Mouse (Mus musculus): ENCODE data around the gene Aprt.

Aprt gene

GRCm38 (mm10) chr8:122576648-122577022, at the start of gene Aprt:
TSS of gene Aprt (minus strand) at chr8:122576909.
- DNase-seq (ENCODE audit: low spot score in 2 of 2) = peak; percentile 87 to 95

- DNase-seq (ENCODE audit: low spot score in 2 of 2) = no peak
These were observed 49.1 kb upstream of the Aprt start for GRCm38 (mm10) chr8:122625811-122626210.

GRCm38 (mm10) chr8:122624653-122625052, 47.9 kb upstream of the Aprt start:
- DNase-seq (ENCODE audit: low spot score in 2 of 2) = no peak

- DNase-seq (ENCODE audit: low spot score in 2 of 2) = no peak
These were observed 47.3 kb upstream of the Aprt start for GRCm38 (mm10) chr8:122623844-122624642.

- DNase-seq (ENCODE audit: low spot score in 2 of 2) = no peak
These were observed 46.0 kb upstream of the Aprt start, which contains the start of gene Pabpn1l for GRCm38 (mm10) chr8:122622727-122623126. TSS of gene Pabpn1l (minus strand) at chr8:122622739.

GRCm38 (mm10) chr8:122620446-122620845, 43.7 kb upstream of the Aprt start:
- DNase-seq (ENCODE audit: low spot score in 2 of 2) = no peak

- DNase-seq (ENCODE audit: low spot score in 2 of 2) = no peak
These were observed 42.1 kb upstream of the Aprt start for GRCm38 (mm10) chr8:122618660-122619378.

- peak in 1 of 2 experiments; percentile 76 for DNase-seq (ENCODE audit: low spot score in 2 of 2)
These were observed 41.3 kb upstream of the Aprt start for GRCm38 (mm10) chr8:122617947-122618546.

- DNase-seq (ENCODE audit: low spot score in 2 of 2) = no peak
These were observed 39.6 kb upstream of the Aprt start for GRCm38 (mm10) chr8:122616181-122616905.

GRCm38 (mm10) chr8:122611295-122612133, 34.8 kb upstream of the Aprt start, which contains the start of the genes Galns and Trappc2l:
TSS of gene Galns (minus strand) at chr8:122611463.
TSS of gene Trappc2l (plus strand) at chr8:122611640.
- DNase-seq (ENCODE audit: low spot score in 2 of 2) = peak; percentile 89 to 95

- DNase-seq (ENCODE audit: low spot score in 2 of 2) = peak in 1 of 2 experiments; percentile 22
These were observed 34.0 kb upstream of the Aprt start for GRCm38 (mm10) chr8:122610612-122611277.

GRCm38 (mm10) chr8:122610209-122610608, 33.5 kb upstream of the Aprt start:
- DNase-seq (ENCODE audit: low spot score in 2 of 2) = no peak

- DNase-seq (ENCODE audit: low spot score in 2 of 2) = no peak
These were observed 30.1 kb upstream of the Aprt start for GRCm38 (mm10) chr8:122606810-122607209.

- no peak for DNase-seq (ENCODE audit: low spot score in 2 of 2)
These were observed 28.7 kb upstream of the Aprt start for GRCm38 (mm10) chr8:122605367-122605766.

- DNase-seq (ENCODE audit: low spot score in 2 of 2) = no peak
These were observed 27.9 kb upstream of the Aprt start for GRCm38 (mm10) chr8:122604640-122605039.

GRCm38 (mm10) chr8:122600666-122601065, 24.0 kb upstream of the Aprt start:
- DNase-seq (ENCODE audit: low spot score in 2 of 2) = no peak

GRCm38 (mm10) chr8:122596031-122596430, 19.3 kb upstream of the Aprt start:
- DNase-seq (ENCODE audit: low spot score in 2 of 2) = no peak

- DNase-seq (ENCODE audit: low spot score in 2 of 2) = no peak
These were observed 17.2 kb upstream of the Aprt start for GRCm38 (mm10) chr8:122593783-122594507.

- DNase-seq (ENCODE audit: low spot score in 2 of 2) = no peak
These were observed 16.5 kb upstream of the Aprt start for GRCm38 (mm10) chr8:122593240-122593639.

GRCm38 (mm10) chr8:122586749-122587148, 10.0 kb upstream of the Aprt start:
- DNase-seq (ENCODE audit: low spot score in 2 of 2) = no peak

All from left cerebral cortex, adult 9 months (tissue).